Mouse (Mus musculus) left cerebral cortex, adult 2 months (tissue): Measurements from ENCODE around the gene Batf3. TPM values are rescaled to one million over a fixed set of nuclear protein-coding genes. Genes with fewer than 3 reads are reported as not detected.
A peak's percentile ranks its signal among the peaks of the same experiment; 100 is the strongest.

Experiments used
- DNase-seq, 2 experiments: peaks; one replicate each; pipeline ENCODE4 v3.0.0; 2021 to 2022; ENCODE audit warnings: low spot score in 2 of 2, mixed read lengths in 1 of 2; ENCODE audit errors: extremely low spot score in 1 of 2
- H3K27ac ChIP-seq: fragments of 200-600 bp; 2 replicates; pipeline ENCODE4 v1.8.1; 2022
- H3K4me3 ChIP-seq: fragments of 200-600 bp; 2 replicates; pipeline ENCODE4 v1.8.1; 2022
- CTCF ChIP-seq: fragments of 200-600 bp; IDR thresholded peaks from 2 replicates; pipeline ENCODE4 v1.8.1; 2022; ENCODE audit warnings: antibody characterized with exemption, mild to moderate bottlenecking, moderate library complexity
- intact Hi-C: fragments of 180-260 bp; cut with DNase I; formaldehyde crosslinking; loops from one replicate; pipeline ENCODE4 v1.15.1; 2025
- long read RNA-seq, 2 experiments: library from polyadenylated mRNA; stranded (forward); transcript quantifications; one replicate each; pipeline ENCODE4 v2.0.0; 2021; ENCODE audit warnings: borderline mapping rate in 2 of 2
- total RNA-seq, 2 experiments: library from RNA; stranded (reverse); gene quantifications; 2 replicates each; pipeline ENCODE4 v1.2.3; 2021

Gene Batf3
- 1 to 10 TPM; 1.6 to 1.8 TPM for total RNA-seq
- long read RNA-seq, experiment 1, partial matches to known transcripts = 0 of 1 reads
- long read RNA-seq, experiment 1, other reads (novel, unspliced or antisense) = 0 of 1 reads
- long read RNA-seq, experiment 2 = 0 reads

DNA sequence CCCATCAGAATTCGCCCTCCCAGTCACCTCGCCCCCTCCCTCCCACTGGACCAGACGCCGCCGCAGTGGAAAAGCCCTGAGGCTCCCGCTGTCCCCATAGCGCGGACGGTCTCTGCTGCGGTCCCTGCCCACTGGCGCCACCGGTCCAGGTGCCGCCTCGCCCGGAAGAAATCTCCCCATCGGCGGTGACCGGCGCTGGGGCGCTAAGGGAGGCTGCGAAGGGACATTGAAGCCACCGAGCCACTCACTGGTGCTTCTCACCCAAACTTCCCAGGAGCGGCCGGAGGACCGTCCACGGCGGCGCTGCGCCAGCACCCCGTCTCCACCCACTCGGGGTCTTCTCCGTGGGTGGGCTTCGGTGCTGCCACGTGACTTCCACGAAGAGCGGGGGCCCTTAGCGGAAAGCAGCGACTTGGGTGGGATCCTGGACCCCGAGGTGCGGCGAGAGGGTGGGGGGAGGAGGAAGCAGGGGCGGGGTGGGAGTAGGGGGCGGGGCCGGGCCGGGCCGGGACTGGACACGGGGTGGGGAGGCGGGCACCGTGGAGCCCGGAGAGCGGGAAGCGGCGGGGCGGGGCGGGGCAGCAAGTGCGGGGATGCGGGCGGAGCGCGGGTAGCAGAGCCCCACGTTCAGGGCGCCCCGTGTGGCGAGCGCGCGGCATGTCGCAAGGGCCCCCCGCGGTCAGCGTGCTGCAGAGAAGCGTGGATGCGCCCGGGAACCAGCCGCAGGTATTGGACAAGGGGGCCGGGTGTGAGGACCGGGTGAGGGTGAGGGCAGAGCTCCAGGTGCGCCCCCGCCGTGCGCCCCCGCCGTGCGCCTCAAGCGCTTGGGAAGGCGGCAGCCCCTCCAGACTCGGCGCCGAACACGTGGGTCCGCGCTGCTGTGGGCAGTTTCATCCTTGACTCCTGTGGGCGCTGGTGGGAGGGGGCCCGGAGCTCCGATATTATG, at the start of gene Batf3:
Batf3 (plus strand) TSS at position 46 of the 946 bp plus-strand sequence.
- peak; percentile 31 for DNase-seq
- peak; percentile 54 for TF ChIP-seq CTCF
- peak within 1 kb of the TSS; percentile 53 for H3K4me3 ChIP-seq
- H3K27ac ChIP-seq = no peak within 1 kb of the TSS
- intact Hi-C loops = loop anchor here (5.0 kb wide), 1 partner anchor 179 kb away; no protein-coding TSS in a partner anchor

DNA sequence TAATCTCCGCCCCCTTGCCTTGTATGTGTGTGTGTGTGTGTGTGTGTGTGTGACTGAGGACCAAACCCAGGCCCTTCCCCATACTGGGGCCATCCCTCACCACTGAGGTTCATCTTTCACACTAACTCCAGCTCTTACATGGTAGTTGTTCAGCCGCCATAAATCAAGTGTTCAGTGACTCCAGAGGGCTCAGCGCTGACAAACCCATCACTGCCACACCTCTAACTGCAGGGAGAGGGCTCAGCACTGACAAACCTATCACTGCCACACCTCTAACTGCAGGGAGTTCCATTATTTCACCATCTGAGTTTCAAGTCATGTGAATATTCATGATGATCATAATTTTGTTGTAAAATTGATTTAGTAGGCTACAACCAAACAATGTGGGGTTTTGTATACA, 44.1 kb upstream of the Batf3 start:
- Histone ChIP-seq H3K27ac (no peak overlapping the region), H3K4me3 (no peak overlapping the region)
- no peak for DNase-seq
- intact Hi-C loops = no loop called here
- TF ChIP-seq CTCF = no peak

DNA sequence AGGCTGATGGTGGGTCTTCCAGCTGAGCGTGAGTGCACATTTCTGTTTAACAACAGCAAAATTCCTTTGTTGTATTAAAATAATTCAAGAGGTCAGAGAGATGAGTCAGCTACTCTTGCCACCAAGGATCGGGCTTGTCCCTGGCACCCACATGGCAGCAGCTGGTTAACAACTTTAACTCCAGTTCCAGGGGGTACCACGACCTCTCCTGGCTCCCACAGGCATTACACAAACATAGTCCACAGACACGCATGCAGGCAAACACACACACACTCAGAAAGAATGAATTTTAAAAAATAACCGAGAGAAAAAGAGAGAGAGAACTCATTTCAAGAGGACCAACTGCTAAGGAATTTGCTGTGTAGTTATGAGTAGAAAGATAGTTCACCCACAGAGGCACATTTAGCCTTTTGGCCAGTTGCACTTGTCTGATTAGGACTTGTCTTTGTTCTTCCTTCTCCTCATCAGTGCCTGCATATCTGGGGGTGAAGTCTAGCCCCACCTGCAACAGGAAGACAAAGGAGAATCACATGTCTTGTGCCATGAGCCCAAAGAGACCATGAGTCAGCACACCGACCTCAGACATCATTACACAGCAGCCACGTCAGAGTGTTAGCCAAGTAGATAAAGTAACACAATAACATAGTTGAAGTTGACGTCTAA, 42.6 kb upstream of the Batf3 start:
- no peak; the same call in none of the 2 replicates for TF ChIP-seq CTCF
- H3K27ac ChIP-seq = no peak overlapping the region
- no peak for DNase-seq
- intact Hi-C loops = no loop called here
- no peak overlapping the region for H3K4me3 ChIP-seq

DNA sequence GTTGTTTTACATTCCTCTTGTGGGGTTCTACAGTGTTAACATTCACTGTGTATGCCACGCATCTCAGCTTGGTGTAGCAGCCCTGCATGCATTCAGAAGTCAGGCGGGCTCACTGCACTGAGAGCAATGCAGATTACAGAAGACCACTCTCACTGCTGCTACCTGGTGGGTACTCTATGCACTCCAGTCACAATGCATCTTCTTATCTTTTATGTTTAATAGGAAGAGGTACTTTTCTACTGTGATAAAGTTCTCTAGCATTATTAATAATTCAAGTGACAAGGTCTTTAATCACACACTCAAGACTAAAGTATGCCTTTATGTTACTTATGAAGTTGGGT, 42.1 kb upstream of the Batf3 start:
- Histone ChIP-seq H3K27ac (no peak overlapping the region), H3K4me3 (no peak overlapping the region)
- no peak for TF ChIP-seq CTCF
- intact Hi-C loops = no loop called here
- DNase-seq = no peak

DNA sequence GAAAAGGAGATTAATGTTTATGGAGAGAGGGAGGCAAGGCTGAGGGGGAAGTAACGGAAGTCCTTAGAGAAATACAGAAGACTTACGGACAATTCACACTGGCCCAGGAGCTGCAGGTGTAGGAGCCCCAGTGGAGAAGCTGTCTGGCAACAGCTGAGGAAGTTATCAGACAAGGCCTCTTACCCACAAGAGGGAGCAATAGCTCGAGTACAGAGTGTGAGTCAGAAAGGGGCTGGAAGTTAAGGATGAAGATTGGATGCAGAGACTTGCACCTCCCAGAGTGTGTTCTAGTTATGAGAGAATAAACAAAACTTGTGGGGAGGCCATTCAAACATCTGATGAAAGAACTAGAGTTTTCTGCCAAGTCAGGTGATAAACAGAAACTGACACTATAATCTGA, 40.2 kb upstream of the Batf3 start:
- DNase-seq = no peak
- intact Hi-C loops = no loop called here
- no peak overlapping the region for H3K27ac ChIP-seq
- no peak overlapping the region for H3K4me3 ChIP-seq
- TF ChIP-seq CTCF = peak; percentile 8

DNA sequence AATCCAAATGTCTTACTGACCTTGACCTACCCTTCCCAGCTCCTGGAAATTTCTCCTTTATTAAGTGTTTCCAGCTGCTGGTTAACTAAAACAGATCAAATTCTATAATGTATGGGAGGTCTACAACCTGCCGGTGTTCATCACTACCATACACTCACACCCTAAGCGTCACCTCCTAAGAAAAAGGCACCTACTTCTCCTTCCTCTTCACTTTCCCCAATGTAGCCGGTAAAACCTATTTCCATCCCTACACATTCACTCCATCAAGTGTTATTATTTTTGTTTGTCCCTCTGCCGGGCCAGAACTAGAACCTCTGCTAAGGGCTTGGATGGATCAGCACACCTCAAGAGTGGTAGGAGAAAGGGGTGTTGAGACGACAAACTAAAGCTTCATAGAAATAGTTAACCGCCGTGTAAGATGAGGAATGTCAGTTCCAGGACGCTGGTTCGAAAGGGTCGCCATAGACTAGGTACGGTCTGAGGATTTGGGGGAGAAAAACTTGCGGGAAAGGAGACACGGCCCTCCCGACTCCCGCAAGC, 35.3 kb upstream of the Batf3 start:
- Histone ChIP-seq H3K4me3 (peak overlapping the region; percentile 84), H3K27ac (peak overlapping the region; percentile 90)
- DNase-seq = no peak
- intact Hi-C loops = loop anchor here (2.0 kb wide), 1 partner anchor 36 kb away; the partner anchor contains the start of gene Flvcr1
- no peak for TF ChIP-seq CTCF

DNA sequence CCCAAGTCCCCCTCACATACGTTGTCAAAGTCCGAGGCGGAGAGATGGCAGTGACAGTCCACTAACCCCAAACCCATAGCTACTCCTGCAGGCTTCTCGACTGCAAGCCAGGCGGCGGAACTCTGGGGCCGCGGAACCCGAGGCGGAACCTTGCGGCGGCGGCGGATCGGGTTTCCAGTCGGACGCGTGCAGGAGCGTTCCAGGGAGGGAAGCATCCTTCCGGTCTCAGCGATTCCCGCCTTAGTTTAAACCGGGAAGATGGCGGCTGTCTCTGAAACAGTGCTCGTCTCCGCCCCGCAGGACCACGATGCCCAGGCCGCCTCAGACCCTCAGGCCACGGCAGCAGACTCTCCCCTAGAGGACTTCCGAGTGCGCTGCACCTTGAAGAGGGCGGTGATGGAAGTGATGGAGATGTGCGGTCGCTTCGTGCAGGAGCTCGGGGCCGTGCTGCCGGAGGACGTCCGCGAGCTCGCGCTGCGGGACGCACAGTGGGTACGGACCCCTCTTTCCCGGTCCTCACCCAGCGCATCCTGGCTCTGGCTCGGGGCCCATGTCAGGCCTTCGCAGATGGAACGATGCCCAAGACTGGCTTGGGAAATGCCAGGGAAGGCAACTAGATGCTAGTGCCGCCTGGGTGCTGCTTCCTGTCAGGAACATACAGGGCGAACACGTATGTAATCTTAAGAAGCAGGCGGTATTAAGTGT, 34.7 kb upstream of the Batf3 start, which contains the start of the genes Tatdn3 and Nsl1:
Tatdn3 (minus strand) TSS at position 152 of the 705 bp plus-strand sequence.
Nsl1 (plus strand) TSS at position 232 of the 705 bp plus-strand sequence.
- Histone ChIP-seq H3K27ac (peak within 1 kb of the TSS; percentile 90), H3K4me3 (peak within 1 kb of the TSS; percentile 84)
- intact Hi-C loops = loop anchor here (2.0 kb wide), 1 partner anchor 36 kb away; the partner anchor contains the start of gene Flvcr1
- DNase-seq = peak; percentile 91 to 98
- TF ChIP-seq CTCF = peak; percentile 30

DNA sequence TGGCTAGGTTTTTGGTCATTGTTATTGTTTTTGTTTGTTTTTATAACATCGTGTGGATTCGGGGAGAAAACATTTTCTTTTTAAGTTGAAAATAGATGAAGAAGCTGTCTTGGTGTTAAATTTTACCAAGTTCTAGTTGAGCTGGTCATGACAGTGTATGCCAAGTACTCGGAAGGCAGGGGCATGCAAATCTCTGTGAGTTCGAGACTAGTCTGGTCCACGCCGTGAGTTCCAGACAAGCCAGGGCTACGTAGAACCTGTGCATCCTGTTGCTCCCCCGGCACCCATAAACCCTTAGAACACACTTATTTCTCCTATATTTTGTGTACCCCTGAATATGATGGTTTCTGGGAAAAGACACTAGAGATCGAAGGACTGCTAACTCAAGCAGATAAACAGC, 33.9 kb upstream of the Batf3 start:
- Histone ChIP-seq H3K4me3 (no peak overlapping the region), H3K27ac (no peak overlapping the region)
- no peak for TF ChIP-seq CTCF
- intact Hi-C loops = loop anchor here (2.0 kb wide), 1 partner anchor 37 kb away; the partner anchor contains the start of gene Flvcr1
- DNase-seq = no peak

DNA sequence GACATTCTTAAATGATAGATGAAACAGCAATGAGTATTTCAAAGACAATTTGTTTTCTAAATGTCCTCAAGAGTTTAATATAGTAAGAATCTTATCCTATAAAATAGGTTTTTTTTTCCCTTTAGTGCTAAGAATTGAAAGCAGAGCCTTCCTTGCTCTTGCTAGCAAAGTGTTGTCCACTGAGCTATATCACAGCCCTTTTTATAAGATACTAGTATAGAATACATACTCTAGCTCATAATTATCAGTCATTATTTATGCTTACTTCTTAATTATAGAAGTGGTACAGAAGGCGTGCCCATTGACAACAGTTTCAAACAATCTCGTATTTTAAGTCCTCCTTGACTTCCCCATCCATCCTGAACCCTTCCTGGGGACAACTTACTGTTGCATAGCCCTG, 33.1 kb upstream of the Batf3 start:
- Histone ChIP-seq H3K4me3 (no peak overlapping the region), H3K27ac (no peak overlapping the region)
- DNase-seq = no peak
- intact Hi-C loops = no loop called here
- TF ChIP-seq CTCF = no peak

DNA sequence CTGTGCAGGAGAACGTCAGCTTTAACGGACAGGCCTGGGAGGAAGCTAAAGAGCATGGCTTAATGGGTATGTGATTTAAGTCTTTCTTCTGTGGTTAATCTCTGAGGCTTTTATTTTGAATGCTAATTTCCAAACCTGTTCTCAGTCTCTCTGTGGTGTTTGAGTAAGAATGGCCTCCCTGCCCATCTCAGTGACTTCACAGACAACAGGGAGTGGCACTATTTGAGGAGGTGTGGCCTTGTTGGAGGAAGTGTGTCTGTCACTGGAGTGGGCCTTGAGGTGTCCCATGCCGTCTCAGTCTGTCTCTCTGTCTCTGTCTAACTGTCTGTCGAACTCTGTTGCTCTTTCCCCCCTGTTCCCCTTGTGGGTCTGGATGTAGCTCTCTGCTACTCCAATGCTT, 32.5 kb upstream of the Batf3 start:
- H3K4me3 ChIP-seq = no peak overlapping the region
- DNase-seq = no peak
- no peak overlapping the region for H3K27ac ChIP-seq
- TF ChIP-seq CTCF = no peak
- intact Hi-C loops = no loop called here

DNA sequence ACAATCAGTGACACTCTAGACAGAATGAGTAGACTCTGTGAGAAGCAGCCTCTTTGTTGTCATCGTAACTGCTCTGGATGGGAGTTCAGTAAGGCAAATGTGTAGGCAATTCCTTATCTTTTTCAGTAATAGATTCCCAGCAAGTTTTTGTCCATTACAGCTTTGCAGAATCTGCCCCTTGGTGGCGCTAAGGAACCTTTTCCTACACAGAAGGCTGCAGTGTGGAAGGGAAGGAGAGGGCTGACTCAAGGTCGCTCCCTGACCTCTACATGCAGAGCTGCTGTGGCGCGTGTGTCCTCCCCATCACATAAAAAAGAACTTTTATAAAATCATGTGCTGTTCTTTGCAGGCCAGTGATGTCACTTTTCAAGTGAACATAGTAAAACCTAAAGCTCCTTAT, 29.3 kb upstream of the Batf3 start:
- no peak overlapping the region for H3K27ac ChIP-seq
- peak; percentile 8 for TF ChIP-seq CTCF
- no peak overlapping the region for H3K4me3 ChIP-seq
- DNase-seq = no peak
- intact Hi-C loops = no loop called here
